8 mouse cellular contexts compared by ENCODE assay signal in the genomic region with DNA sequence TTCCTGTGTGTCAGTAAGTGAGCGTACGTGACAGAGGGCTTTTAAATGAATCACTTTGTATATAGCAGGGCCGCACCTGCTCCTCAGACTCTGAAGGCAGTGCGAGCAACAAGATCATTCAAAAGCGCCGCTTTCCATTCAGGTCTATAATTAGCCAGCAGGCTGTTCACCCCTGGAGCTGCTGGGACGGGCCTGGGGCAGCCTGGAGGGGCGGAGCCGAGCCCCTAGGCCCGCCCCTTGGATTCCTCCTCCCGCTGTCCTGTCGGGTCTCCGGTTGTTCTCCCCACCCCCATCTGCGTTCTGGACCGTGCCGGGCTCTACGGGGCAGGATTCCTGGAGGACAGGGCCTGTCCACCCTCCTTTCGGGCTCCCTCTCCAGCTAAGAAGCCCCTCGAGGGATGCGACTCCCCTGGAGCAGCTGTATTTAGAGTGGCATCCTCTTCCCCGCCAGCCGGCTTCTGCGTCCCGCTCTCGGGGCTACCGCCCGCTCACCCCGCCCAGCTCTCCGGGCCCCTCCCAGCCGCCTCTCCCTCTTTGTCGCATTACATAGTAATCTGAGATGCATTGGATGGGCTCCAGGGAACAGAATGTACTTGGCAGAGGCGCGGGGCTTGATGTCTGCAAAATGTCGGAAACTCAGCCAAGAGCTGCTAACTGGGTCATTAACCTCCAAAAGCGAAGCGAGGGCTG.
DNase-seq lines count a peak whose midpoint lies in the region; ATAC-seq and TF ChIP-seq lines count a peak whose summit lies in the region.

No protein-coding gene starts in this region.

- peak overlapping the region; percentile 65 for H3K4me2 ChIP-seq in forebrain, embryonic 13.5 days
- H3K4me2 ChIP-seq in heart, postnatal 0 days (ENCODE audit: low read depth, low read length): peak overlapping the region; percentile 64
- H3K4me2 ChIP-seq in liver, embryonic 14.5 days (ENCODE audit: low read depth): peak overlapping the region; percentile 54
- H3K4me2 ChIP-seq in neural tube, embryonic 11.5 days (ENCODE audit: low read depth): peak overlapping the region; percentile 62
- H3K4me2 ChIP-seq in stomach, embryonic 16.5 days (ENCODE audit: low read depth, low read length): peak overlapping the region; percentile 60

- H3K36me3 ChIP-seq in forebrain, embryonic 13.5 days (ENCODE audit: poor library complexity, severe bottlenecking): no peaks in the 10 kb centered on the region
- no peaks in the 10 kb centered on the region for H3K36me3 ChIP-seq in heart, postnatal 0 days (replicated peaks; ENCODE audit: control insufficient read depth, insufficient read depth, low read length)
- H3K36me3 ChIP-seq in liver, embryonic 14.5 days (replicated peaks; ENCODE audit: control insufficient read depth, insufficient read depth, low read depth): no peaks in the 10 kb centered on the region
- no peaks in the 10 kb centered on the region for H3K36me3 ChIP-seq in neural tube, embryonic 11.5 days (ENCODE audit: control insufficient read depth, insufficient read depth, low read length)
- H3K36me3 ChIP-seq in stomach, embryonic 16.5 days (ENCODE audit: control insufficient read depth, insufficient read depth, low read length): no peaks in the 10 kb centered on the region

- H3K9me3 ChIP-seq in forebrain, embryonic 13.5 days (replicated peaks): no peaks in the 10 kb centered on the region
- H3K9me3 ChIP-seq in heart, postnatal 0 days (replicated peaks; ENCODE audit: control insufficient read depth, low read length): no peaks in the 10 kb centered on the region
- no peaks in the 10 kb centered on the region for H3K9me3 ChIP-seq in liver, embryonic 14.5 days (ENCODE audit: control insufficient read depth, low read length)
- no peaks in the 10 kb centered on the region for H3K9me3 ChIP-seq in neural tube, embryonic 11.5 days (ENCODE audit: control insufficient read depth, low read length)
- H3K9me3 ChIP-seq in stomach, embryonic 16.5 days (replicated peaks; ENCODE audit: control insufficient read depth, low read length): no peaks in the 10 kb centered on the region

- peak overlapping the region; percentile 52 for H3K4me3 ChIP-seq in forebrain, embryonic 13.5 days
- H3K4me3 ChIP-seq in heart, postnatal 0 days (ENCODE audit: low read depth, low read length): peak overlapping the region; percentile 61
- H3K4me3 ChIP-seq in liver, embryonic 14.5 days (ENCODE audit: insufficient read depth in 1 of 2, low read depth in 2 of 2, low read length in 2 of 2): peak overlapping the region; percentile 46 to 67
- peak overlapping the region; percentile 61 for H3K4me3 ChIP-seq in neural tube, embryonic 11.5 days (ENCODE audit: low read depth, low read length)
- H3K4me3 ChIP-seq in stomach, embryonic 16.5 days (replicated peaks; ENCODE audit: low read length): peak overlapping the region; percentile 56

- TF ChIP-seq EP300 in heart, postnatal 0 days (IDR thresholded peaks at IDR 0.05; ENCODE audit: low read depth): peak; percentile 100
- no peak for TF ChIP-seq EP300 in liver, embryonic 14.5 days (IDR thresholded peaks at IDR 0.05; ENCODE audit: low read depth)

- under 1% methylated on average over 36 of the region's 36 CpGs for WGBS in forebrain, embryonic 13.5 days
- under 1% methylated on average over 36 of the region's 36 CpGs for WGBS in heart, postnatal 0 days
- WGBS in liver, embryonic 14.5 days (ENCODE audit: insufficient replicate concordance): 2% methylated on average over 36 of the region's 36 CpGs
- WGBS in neural tube, embryonic 11.5 days: under 1% methylated on average over 36 of the region's 36 CpGs
- WGBS in stomach, embryonic 16.5 days: under 1% methylated on average over 36 of the region's 36 CpGs

- H3K4me1 ChIP-seq in forebrain, embryonic 13.5 days: peaks cover 34% of the 10 kb centered on the region
- peaks cover 29% of the 10 kb centered on the region for H3K4me1 ChIP-seq in heart, postnatal 0 days (ENCODE audit: control insufficient read depth, insufficient read depth)
- H3K4me1 ChIP-seq in liver, embryonic 14.5 days (replicated peaks; ENCODE audit: control insufficient read depth in 2 of 2, insufficient read depth in 2 of 2, low read length in 1 of 2): peaks cover 0 to 6% of the 10 kb centered on the region in 2 experiments; a peak in 1 of 4 replicates
- H3K4me1 ChIP-seq in neural tube, embryonic 11.5 days (ENCODE audit: control insufficient read depth, insufficient read depth, low read length): peaks cover 12% of the 10 kb centered on the region
- H3K4me1 ChIP-seq in stomach, embryonic 16.5 days (ENCODE audit: control insufficient read depth, insufficient read depth, low read length): peaks cover 19% of the 10 kb centered on the region

- TF ChIP-seq CTCF in heart, postnatal 0 days (IDR thresholded peaks at IDR 0.05; ENCODE audit: low read depth): no peak
- TF ChIP-seq CTCF in liver, embryonic 14.5 days (IDR thresholded peaks at IDR 0.05; ENCODE audit: low read depth): no peak

- no peaks in the 10 kb centered on the region for H3K27me3 ChIP-seq in forebrain, embryonic 13.5 days
- H3K27me3 ChIP-seq in heart, postnatal 0 days (ENCODE audit: control insufficient read depth, insufficient read depth, low read length): no peaks in the 10 kb centered on the region
- peaks cover 9% of the 10 kb centered on the region for H3K27me3 ChIP-seq in liver, embryonic 14.5 days (ENCODE audit: control insufficient read depth, insufficient read depth, low read length)
- H3K27me3 ChIP-seq in neural tube, embryonic 11.5 days (ENCODE audit: control insufficient read depth, insufficient read depth, low read length): no peaks in the 10 kb centered on the region
- H3K27me3 ChIP-seq in stomach, embryonic 16.5 days (ENCODE audit: control insufficient read depth, insufficient read depth, low read length): no peaks in the 10 kb centered on the region

- peak overlapping the region; percentile 98 for H3K27ac ChIP-seq in forebrain, embryonic 13.5 days
- H3K27ac ChIP-seq in heart, postnatal 0 days (ENCODE audit: low read depth): peak overlapping the region; percentile 99
- H3K27ac ChIP-seq in liver, embryonic 14.5 days: no peak overlapping the region
- peak overlapping the region; percentile 94 for H3K27ac ChIP-seq in neural tube, embryonic 11.5 days (ENCODE audit: low read depth, low read length)
- H3K27ac ChIP-seq in stomach, embryonic 16.5 days (ENCODE audit: low read length): peak overlapping the region; percentile 98

- peak; percentile 81 for ATAC-seq in CD4-positive, CD25-positive, alpha-beta regulatory T cell, adult 4 months
- ATAC-seq in forebrain, embryonic 13.5 days: peak; percentile 95
- ATAC-seq in heart, postnatal 0 days (ENCODE audit: insufficient read depth, low read depth): peak; percentile 95
- peak; percentile 80 for ATAC-seq in liver, embryonic 14.5 days (ENCODE audit: insufficient read depth)
- peak; percentile 95 for ATAC-seq in neural tube, embryonic 11.5 days (ENCODE audit: insufficient read depth, low FRiP score, low TSS enrichment)
- peak; percentile 95 for ATAC-seq in stomach, embryonic 16.5 days (ENCODE audit: insufficient read depth, low FRiP score)

- peak; percentile 35 for DNase-seq in c-Kit-positive CD71-negative TER-119-negative erythroid progenitor cells, embryonic 14.5 days (ENCODE audit: low read depth)
- DNase-seq in heart, postnatal 0 days (ENCODE audit: low spot score): peak; percentile 100
- DNase-seq in kidney, postnatal 36 days: peak; percentile 98 to 100
- DNase-seq in liver, embryonic 14.5 days (ENCODE audit: low read depth in 3 of 3, low spot score in 3 of 3): peak in 2 of 3 experiments; percentile 17 to 19
- DNase-seq in neural tube, embryonic 11.5 days (ENCODE audit: low spot score): peak; percentile 94

- peak overlapping the region; percentile 71 for H3K9ac ChIP-seq in forebrain, embryonic 13.5 days
- H3K9ac ChIP-seq in heart, postnatal 0 days (replicated peaks; ENCODE audit: low read depth, low read length): peak overlapping the region; percentile 79
- H3K9ac ChIP-seq in liver, embryonic 14.5 days (replicated peaks): no peak overlapping the region
- peak overlapping the region; percentile 75 for H3K9ac ChIP-seq in neural tube, embryonic 11.5 days (ENCODE audit: low read length)
- H3K9ac ChIP-seq in stomach, embryonic 16.5 days (ENCODE audit: low read length): peak overlapping the region; percentile 79

Comparison
In these comparisons a context has a peak if more than half of its experiments do, and no peak if none do; other contexts are left out.
1. DNase-seq: peak in every context shown above with its lines; median percentile 100 in heart, postnatal 0 days; 99 in kidney, postnatal 36 days; 94 in neural tube, embryonic 11.5 days; 35 in c-Kit-positive CD71-negative TER-119-negative erythroid progenitor cells, embryonic 14.5 days; 18 in liver, embryonic 14.5 days.